In genomic region chr4:59553576-59553975, GRCm38 (mm10) we compare ENCODE assay signal across 22 mouse cellular contexts. TPM values are rescaled to one million over a fixed set of nuclear protein-coding genes. Genes with fewer than 3 reads are reported as not detected.
DNase-seq lines count a peak whose midpoint lies in the region; ATAC-seq and TF ChIP-seq lines count a peak whose summit lies in the region.
"Had no signal": no experiment of that assay in that cellular context is flagged by ENCODE, and none has a peak within 500 bp of the region (broad histone marks: within the 10 kb centered on the region; RNA-seq: fewer than 3 reads in every experiment).

No protein-coding gene starts in this region.

- H3K4me2 ChIP-seq in liver, embryonic 12.5 days: no peak overlapping the region
- H3K4me2 ChIP-seq in midbrain, embryonic 11.5 days: no peak overlapping the region
- H3K4me2 ChIP-seq in midbrain, embryonic 13.5 days (replicated peaks): no peak overlapping the region
- H3K4me2 ChIP-seq in intestine, postnatal 0 days (replicated peaks; ENCODE audit: low read depth): peak overlapping the region; percentile 46
- H3K4me2 ChIP-seq: embryonic facial prominence, embryonic 13.5 days; forebrain, embryonic 12.5 days; heart, embryonic 12.5 days had no signal

- H3K36me3 ChIP-seq in liver, adult 2 months (ENCODE audit: control insufficient read depth, insufficient read depth, low read length): no peaks in the 10 kb centered on the region
- H3K36me3 ChIP-seq in liver, embryonic 12.5 days: no peaks in the 10 kb centered on the region
- no peaks in the 10 kb centered on the region for H3K36me3 ChIP-seq in midbrain, embryonic 11.5 days (ENCODE audit: control insufficient read depth, insufficient read depth, low read length)
- H3K36me3 ChIP-seq in midbrain, embryonic 13.5 days: no peaks in the 10 kb centered on the region
- no peaks in the 10 kb centered on the region for H3K36me3 ChIP-seq in intestine, postnatal 0 days (ENCODE audit: control insufficient read depth, insufficient read depth)
- H3K36me3 ChIP-seq: embryonic facial prominence, embryonic 13.5 days; forebrain, embryonic 12.5 days; G1E; heart, embryonic 12.5 days; hindbrain, embryonic 10.5 days had no signal

- peaks cover 4% of the 10 kb centered on the region; the same call in 1 of the 2 replicates for H3K79me2 ChIP-seq in liver, adult 2 months (ENCODE audit: control insufficient read depth, insufficient read depth, low read length)

- no peak for TF ChIP-seq CTCF in liver, adult 2 months (IDR thresholded peaks at IDR 0.05; ENCODE audit: low read depth, low read length)
- no peak for TF ChIP-seq CTCF in intestine, postnatal 0 days (IDR thresholded peaks at IDR 0.05; ENCODE audit: low read depth)
- no peak for TF ChIP-seq CTCF in layer of hippocampus, adult 2 months (conservative IDR thresholded peaks at IDR 0.05)

- ATAC-seq in liver, embryonic 12.5 days: no peak
- ATAC-seq in midbrain, embryonic 11.5 days (ENCODE audit: low FRiP score): no peak
- no peak for ATAC-seq in midbrain, embryonic 13.5 days
- peak; percentile 69 for ATAC-seq in intestine, postnatal 0 days
- ATAC-seq: CD4-positive, CD25-positive, alpha-beta regulatory T cell, adult 4 months; forebrain, embryonic 16.5 days had no signal

- TF ChIP-seq POLR2A in liver, adult 2 months (IDR thresholded peaks at IDR 0.05; ENCODE audit: extremely low read depth, insufficient read depth, low read length): no peak

- H3K9ac ChIP-seq in liver, adult 2 months (ENCODE audit: low read depth, low read length): no peak overlapping the region
- no peak overlapping the region for H3K9ac ChIP-seq in liver, embryonic 12.5 days
- H3K9ac ChIP-seq in midbrain, embryonic 11.5 days (ENCODE audit: low read length): no peak overlapping the region
- no peak overlapping the region for H3K9ac ChIP-seq in midbrain, embryonic 13.5 days (replicated peaks)
- H3K9ac ChIP-seq in intestine, postnatal 0 days (ENCODE audit: low read depth, low read length): no peak overlapping the region
- H3K9ac ChIP-seq: embryonic facial prominence, embryonic 13.5 days; forebrain, embryonic 12.5 days; heart, embryonic 12.5 days had no signal

- no peaks in the 10 kb centered on the region for H3K27me3 ChIP-seq in liver, adult 2 months (ENCODE audit: control insufficient read depth, insufficient read depth, low read length)
- H3K27me3 ChIP-seq in liver, embryonic 12.5 days (replicated peaks): no peaks in the 10 kb centered on the region
- H3K27me3 ChIP-seq in midbrain, embryonic 11.5 days (ENCODE audit: control insufficient read depth, insufficient read depth, low read length): 0 out of 2 replicates have a peak, but pooled peaks cover 2% of the 10 kb centered on the region
- no peaks in the 10 kb centered on the region for H3K27me3 ChIP-seq in midbrain, embryonic 13.5 days
- no peaks in the 10 kb centered on the region for H3K27me3 ChIP-seq in intestine, postnatal 0 days (replicated peaks; ENCODE audit: control insufficient read depth, insufficient read depth, low read length)
- H3K27me3 ChIP-seq: embryonic facial prominence, embryonic 13.5 days; heart, embryonic 12.5 days had no signal

- no peaks in the 10 kb centered on the region for H3K9me3 ChIP-seq in liver, embryonic 12.5 days (replicated peaks)
- H3K9me3 ChIP-seq in midbrain, embryonic 11.5 days (ENCODE audit: control insufficient read depth, low read length): no peaks in the 10 kb centered on the region
- no peaks in the 10 kb centered on the region for H3K9me3 ChIP-seq in midbrain, embryonic 13.5 days
- H3K9me3 ChIP-seq in intestine, postnatal 0 days (ENCODE audit: control insufficient read depth): no peaks in the 10 kb centered on the region
- H3K9me3 ChIP-seq: embryonic facial prominence, embryonic 13.5 days; forebrain, embryonic 12.5 days; G1E; heart, embryonic 12.5 days; hindbrain, embryonic 10.5 days had no signal

- DNase-seq in liver, adult 2 months (ENCODE audit: extremely low read depth, low read depth, low spot score): no peak
- DNase-seq in midbrain, embryonic 11.5 days (ENCODE audit: low spot score, missing footprints): peak; percentile 21
- DNase-seq in yolk sac, embryonic 10.5 days (ENCODE audit: low spot score): peak; percentile 82
- no peak for DNase-seq in heart, adult 8-10 months (ENCODE audit: low spot score)
- DNase-seq in layer of hippocampus, adult 2 months (ENCODE audit: low spot score in 2 of 2): no peak
- DNase-seq: adrenal gland, adult 8-10 months; B cell, adult 2 months; cerebellum, adult 11-12 months; cerebellum, adult 9-10 months; cerebellum, postnatal 25 days; gastrocnemius, postnatal 10 days; heart, adult 18-20 months had no signal

- peaks cover 13% of the 10 kb centered on the region for H3K4me1 ChIP-seq in liver, adult 2 months (ENCODE audit: control insufficient read depth, insufficient read depth, low read length)
- H3K4me1 ChIP-seq in liver, embryonic 12.5 days: peaks cover 36% of the 10 kb centered on the region
- no peaks in the 10 kb centered on the region for H3K4me1 ChIP-seq in midbrain, embryonic 11.5 days (ENCODE audit: control insufficient read depth, insufficient read depth, low read length)
- 0 out of 2 replicates have a peak, but pooled peaks cover 3% of the 10 kb centered on the region for H3K4me1 ChIP-seq in midbrain, embryonic 13.5 days (replicated peaks)
- 0 out of 2 replicates have a peak, but pooled peaks cover 4% of the 10 kb centered on the region for H3K4me1 ChIP-seq in intestine, postnatal 0 days (replicated peaks; ENCODE audit: control insufficient read depth, insufficient read depth, low read length)
- H3K4me1 ChIP-seq: embryonic facial prominence, embryonic 13.5 days; heart, embryonic 12.5 days had no signal

- 59% methylated on average over 3 of the region's 3 CpGs for WGBS in liver, adult 2 months
- WGBS in liver, embryonic 12.5 days (ENCODE audit: insufficient replicate concordance): 48% methylated on average over 3 of the region's 3 CpGs
- 76% methylated on average over 3 of the region's 3 CpGs for WGBS in midbrain, embryonic 11.5 days
- 75% methylated on average over 3 of the region's 3 CpGs for WGBS in midbrain, embryonic 13.5 days
- WGBS in intestine, postnatal 0 days: 17% methylated on average over 3 of the region's 3 CpGs

- no peak overlapping the region for H3K4me3 ChIP-seq in liver, adult 2 months (ENCODE audit: insufficient read depth, low read depth, low read length)
- H3K4me3 ChIP-seq in liver, embryonic 12.5 days: no peak overlapping the region
- no peak overlapping the region for H3K4me3 ChIP-seq in midbrain, embryonic 11.5 days (ENCODE audit: low read depth, low read length)
- no peak overlapping the region for H3K4me3 ChIP-seq in midbrain, embryonic 13.5 days (replicated peaks)
- no peak overlapping the region for H3K4me3 ChIP-seq in intestine, postnatal 0 days (ENCODE audit: low read depth, low read length)
- no peak overlapping the region for H3K4me3 ChIP-seq in layer of hippocampus, adult 2 months
- H3K4me3 ChIP-seq: embryonic facial prominence, embryonic 13.5 days; forebrain, embryonic 12.5 days; heart, embryonic 12.5 days; hindbrain, embryonic 10.5 days had no signal

- peak overlapping the region; percentile 96 for H3K27ac ChIP-seq in liver, adult 2 months (replicated peaks; ENCODE audit: insufficient read depth, low read depth, low read length)
- H3K27ac ChIP-seq in liver, embryonic 12.5 days: no peak overlapping the region
- no peak overlapping the region for H3K27ac ChIP-seq in midbrain, embryonic 11.5 days (ENCODE audit: low read depth, low read length)
- no peak overlapping the region for H3K27ac ChIP-seq in midbrain, embryonic 13.5 days
- peak overlapping the region; percentile 86 for H3K27ac ChIP-seq in intestine, postnatal 0 days (ENCODE audit: low read depth, low read length)
- H3K27ac ChIP-seq in layer of hippocampus, adult 2 months: no peak overlapping the region
- H3K27ac ChIP-seq: embryonic facial prominence, embryonic 13.5 days; forebrain, embryonic 12.5 days; hindbrain, embryonic 10.5 days had no signal

RNA-seq across cellular contexts. Expression of gene Ptbp3, which starts 4.4 kb away (rescaled TPM):
- total RNA-seq in liver, adult 2 months (2014; rRNA removed): 52.6 and 56.4 TPM in 2 replicates
- 19.6 and 24.1 TPM in 2 replicates for polyA plus RNA-seq in liver, adult 2 months (2012; rRNA removed)
- polyA plus RNA-seq in liver, embryonic 12.5 days (2016; fragmentation: Nextera tagmentation; extraction: Ambion mirVana): 60.2 and 62.6 TPM in 2 replicates
- 29.6 and 31.1 TPM in 2 replicates for polyA plus RNA-seq in midbrain, embryonic 11.5 days (2014; fragmentation: Nextera tagmentation; extraction: Ambion mirVana)
- polyA plus RNA-seq in midbrain, embryonic 13.5 days (2015; fragmentation: Nextera tagmentation; extraction: Ambion mirVana): 18.5 and 20.3 TPM in 2 replicates
- polyA plus RNA-seq in intestine, postnatal 0 days (2015; fragmentation: Nextera tagmentation; extraction: Ambion mirVana): 65.1 and 67.9 TPM in 2 replicates
- total RNA-seq in heart, adult 8-10 months (2022): 10 to 100 TPM; 18.3 to 25.8 (median 22.7) TPM
- 10 to 100 TPM; 35.6 to 44.3 TPM for total RNA-seq in layer of hippocampus, adult 2 months (2021)

RNA-seq across cellular contexts. Expression of gene Hsdl2, which starts 27.8 kb away (rescaled TPM):
- total RNA-seq in liver, adult 2 months (2014; rRNA removed): 60.8 and 68.9 TPM in 2 replicates
- 25.8 and 31.7 TPM in 2 replicates for polyA plus RNA-seq in liver, adult 2 months (2012; rRNA removed)
- polyA plus RNA-seq in liver, embryonic 12.5 days (2016; fragmentation: Nextera tagmentation; extraction: Ambion mirVana): 18.8 TPM in 2 replicates
- polyA plus RNA-seq in midbrain, embryonic 11.5 days (2014; fragmentation: Nextera tagmentation; extraction: Ambion mirVana): 30.6 and 34.2 TPM in 2 replicates
- 29.4 and 31.6 TPM in 2 replicates for polyA plus RNA-seq in midbrain, embryonic 13.5 days (2015; fragmentation: Nextera tagmentation; extraction: Ambion mirVana)
- polyA plus RNA-seq in intestine, postnatal 0 days (2015; fragmentation: Nextera tagmentation; extraction: Ambion mirVana): 22.3 and 23.1 TPM in 2 replicates
- 100 to 1,000 TPM; 207 to 255 (median 235) TPM for total RNA-seq in heart, adult 8-10 months (2022)
- 10 to 100 TPM; 25.3 to 26.6 TPM for total RNA-seq in layer of hippocampus, adult 2 months (2021)

Comparison
In these comparisons a context has a peak if more than half of its experiments do, and no peak if none do; other contexts are left out.
1. H3K27ac ChIP-seq: peak in liver, adult 2 months (single experiment) and intestine, postnatal 0 days (single experiment); none in liver, embryonic 12.5 days (single experiment), midbrain, embryonic 11.5 days (single experiment), midbrain, embryonic 13.5 days (single experiment) and layer of hippocampus, adult 2 months (single experiment).
2. DNase-seq: peak in midbrain, embryonic 11.5 days (single experiment) and yolk sac, embryonic 10.5 days (single experiment); none in liver, adult 2 months (single experiment), heart, adult 8-10 months (single experiment) and layer of hippocampus, adult 2 months (0 of 2).